Mouse (Mus musculus): ENCODE data around the gene Rabl3. TPM values are rescaled to one million over a fixed set of nuclear protein-coding genes. Genes with fewer than 3 reads are reported as not detected.

The Rabl3 gene
- total and polyA plus RNA-seq, 3 experiments, result 7.3 to 13.5 TPM; not detected in 1

- peak; percentile 76 to 82 for TF ChIP-seq EP300 (IDR thresholded peaks at IDR 0.05; ENCODE audit: low read depth in 1 of 2, low read length in 2 of 2)
- no peak for TF ChIP-seq E2F4 (IDR thresholded peaks at IDR 0.05; ENCODE audit: borderline replicate concordance, low read depth, low read length)
- TF ChIP-seq MAX (IDR thresholded peaks at IDR 0.05; ENCODE audit: low read length), result no peak
- TF ChIP-seq USF2 (IDR thresholded peaks at IDR 0.05; ENCODE audit: borderline replicate concordance in 1 of 2, insufficient read depth in 1 of 2, low read depth in 1 of 2, low read length in 2 of 2), result no peak
- no peak for TF ChIP-seq POLR2AphosphoS2 (IDR thresholded peaks at IDR 0.05; ENCODE audit: low read length)
- TF ChIP-seq ETS1 (IDR thresholded peaks at IDR 0.05; ENCODE audit: low read depth, low read length), result peak; percentile 79
- no peak for TF ChIP-seq POLR2AphosphoS5 (IDR thresholded peaks at IDR 0.05; ENCODE audit: borderline replicate concordance, low read depth, low read length)
- TF ChIP-seq SIN3A (IDR thresholded peaks at IDR 0.05; ENCODE audit: low read length), result peak; percentile 56
- peak; percentile 63; the same call in 1 of the 2 replicates for TF ChIP-seq MXI1 (IDR thresholded peaks at IDR 0.05; ENCODE audit: low read depth, low read length)
- no peak; the same call in 1 of the 2 replicates for TF ChIP-seq HCFC1 (IDR thresholded peaks at IDR 0.05; ENCODE audit: low read depth, low read length)
- no peak for TF ChIP-seq ZC3H11A (IDR thresholded peaks at IDR 0.05; ENCODE audit: low read depth, low read length)
- no peak for TF ChIP-seq CHD2 (IDR thresholded peaks at IDR 0.05; ENCODE audit: low read length)
- no peak for TF ChIP-seq MEF2A (IDR thresholded peaks at IDR 0.05; ENCODE audit: extremely low read depth, insufficient replicate concordance, low read depth, low read length, poor library complexity, severe bottlenecking)
These were observed 6.2 kb upstream of the Rabl3 start (continued) for GRCm38 (mm10) chr16:37533369-37534068.

GRCm38 (mm10) chr16:37539240-37539610 is 460 bp upstream of the Rabl3 start:
- peaks cover 0 to 26% of the 10 kb centered on the region in 2 experiments; a peak in 2 of 4 replicates for H3K36me3 ChIP-seq (ENCODE audit: control insufficient read depth in 1 of 2, insufficient read depth in 2 of 2, low read length in 2 of 2)
- TF ChIP-seq MAX (IDR thresholded peaks at IDR 0.05; ENCODE audit: low read length) (no peak), ZMIZ1 (IDR thresholded peaks at IDR 0.05; ENCODE audit: low read depth, low read length) (no peak), CTCF (IDR thresholded peaks at IDR 0.05 in 2 of 3, conservative IDR thresholded peaks at IDR 0.05 in 1 of 3; ENCODE audit: control insufficient read depth in 1 of 3, insufficient read depth in 1 of 3, low read depth in 2 of 3, low read length in 3 of 3, poor library complexity in 1 of 3, severe bottlenecking in 1 of 3) (no peak), E2F4 (IDR thresholded peaks at IDR 0.05; ENCODE audit: borderline replicate concordance, low read depth, low read length) (no peak), GATA1 (IDR thresholded peaks at IDR 0.05; ENCODE audit: low read depth, low read length) (no peak), ELF1 (IDR thresholded peaks at IDR 0.05; ENCODE audit: low read depth, low read length) (no peak), ETS1 (IDR thresholded peaks at IDR 0.05; ENCODE audit: low read depth, low read length) (no peak), TCF12 (IDR thresholded peaks at IDR 0.05; ENCODE audit: low read depth, low read length) (no peak), EP300 (IDR thresholded peaks at IDR 0.05; ENCODE audit: low read depth in 1 of 2, low read length in 2 of 2) (no peak), MAFK (IDR thresholded peaks at IDR 0.05; ENCODE audit: borderline replicate concordance, low read depth, low read length) (no peak)
- peak overlapping the region; percentile 94 for H3K9ac ChIP-seq (ENCODE audit: control insufficient read depth, low read depth, low read length, poor library complexity, severe bottlenecking)
- H3K79me2 ChIP-seq (ENCODE audit: control insufficient read depth, insufficient read depth, low read length, poor library complexity), result peaks cover 42% of the 10 kb centered on the region
- peaks cover 4 to 20% of the 10 kb centered on the region in 2 experiments for H3K4me1 ChIP-seq (ENCODE audit: control insufficient read depth in 1 of 2, insufficient read depth in 2 of 2, low read length in 2 of 2)
- no peak for DNase-seq (ENCODE audit: low read depth, low spot score)
- H3K27ac ChIP-seq (ENCODE audit: control insufficient read depth, low read depth, low read length), result peak overlapping the region; percentile 57
- H3K4me3 ChIP-seq (ENCODE audit: control insufficient read depth in 1 of 2, insufficient read depth in 1 of 2, low read depth in 2 of 2, low read length in 2 of 2), result peak overlapping the region; percentile 73 to 95
- no peaks in the 10 kb centered on the region for H3K9me3 ChIP-seq (replicated peaks; ENCODE audit: insufficient read depth, low read length)
- H3K27me3 ChIP-seq (ENCODE audit: control insufficient read depth in 1 of 2, insufficient read depth in 2 of 2, low read length in 2 of 2), result no peaks in the 10 kb centered on the region

Data from MEL (cell line).